Mouse (Mus musculus) thymus, postnatal 4 days (tissue): ENCODE measurements at regions not wholly inside any gene's neighbourhood (a gene's known extent, or its start where the extent isn't known, plus 50 kb on each side); places are given as distances from the start of the nearest gene placed in this dataset.

Experiments
- DNase-seq: peaks from one replicate; pipeline ENCODE4 v3.0.0; 2021

DNA sequence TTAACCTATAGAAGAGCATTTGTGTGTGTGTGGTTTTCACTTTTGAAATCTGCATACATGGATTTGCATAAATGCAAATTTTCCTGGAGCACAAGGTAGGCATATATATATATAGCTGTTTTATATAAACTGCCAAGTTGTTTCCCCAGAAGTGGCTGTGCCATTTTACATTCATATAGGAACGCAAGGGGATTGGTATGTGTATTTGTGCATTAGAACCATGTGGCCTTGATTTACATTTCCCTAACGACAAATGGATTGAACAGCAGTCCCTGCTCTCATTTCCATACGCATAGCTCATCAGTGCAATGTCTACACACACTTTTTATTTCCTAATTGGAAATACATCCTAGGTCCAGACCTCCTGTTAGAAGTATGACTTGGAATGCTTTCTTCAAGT is 1069.9 kb downstream of the Synb start:
- no peak for DNase-seq

DNA sequence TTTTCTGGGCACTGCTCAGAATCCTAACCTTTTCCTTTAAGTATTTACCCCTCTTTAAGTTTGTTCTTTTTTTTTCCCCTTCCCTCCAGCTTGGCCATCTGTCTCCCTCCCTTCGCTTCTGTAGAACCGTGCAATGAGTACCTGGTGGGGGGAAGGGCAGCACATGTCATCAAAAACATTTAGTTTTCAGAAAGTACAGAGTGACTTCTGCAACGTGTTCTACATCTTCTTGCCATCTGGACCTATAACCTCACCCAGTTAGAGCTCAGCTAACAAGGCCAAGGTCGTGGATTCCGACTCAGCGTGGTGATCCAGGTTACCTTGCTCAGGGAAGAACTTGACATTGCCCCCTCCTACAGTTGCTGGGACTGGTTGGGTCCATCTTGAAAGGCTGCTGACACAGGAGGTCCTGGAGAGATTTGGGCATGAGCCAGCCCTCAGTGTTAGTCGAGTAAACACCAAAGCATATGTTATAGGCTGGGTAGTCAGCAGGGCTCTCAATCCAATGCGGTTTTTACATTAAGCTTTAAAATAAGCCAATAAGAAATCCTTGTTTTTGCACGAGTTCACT is 1075.0 kb downstream of the Synb start:
- DNase-seq: no peak

GRCm38 (mm10) chr14:68218471-68218870 is 1075.6 kb downstream of the Synb start:
- no peak for DNase-seq

GRCm38 (mm10) chr14:68217986-68218385 is 1076.1 kb downstream of the Synb start:
- DNase-seq: no peak

GRCm38 (mm10) chr14:68213879-68214278 is 1080.2 kb downstream of the Synb start:
- DNase-seq: no peak

DNA sequence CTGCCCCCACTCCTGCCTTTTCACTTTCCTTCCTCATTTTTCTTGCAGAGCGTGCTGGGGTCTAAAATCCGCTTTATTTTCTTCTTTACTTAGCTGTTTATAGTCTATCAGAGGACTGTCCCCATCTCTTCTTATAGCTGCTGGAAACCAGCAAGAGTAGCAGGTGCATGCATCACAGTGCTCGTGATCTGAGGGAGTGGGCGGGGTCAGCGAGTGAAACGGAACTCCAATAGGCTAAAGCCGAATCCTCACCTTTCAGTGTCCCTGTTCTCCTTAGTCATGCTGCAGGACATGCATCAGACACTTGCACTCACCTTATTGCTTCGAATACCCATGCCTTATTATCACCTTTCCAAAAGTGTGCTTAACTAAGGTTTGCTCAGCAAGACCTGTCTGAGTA is 1095.3 kb downstream of the Synb start:
- peak; percentile 4 for DNase-seq

DNA sequence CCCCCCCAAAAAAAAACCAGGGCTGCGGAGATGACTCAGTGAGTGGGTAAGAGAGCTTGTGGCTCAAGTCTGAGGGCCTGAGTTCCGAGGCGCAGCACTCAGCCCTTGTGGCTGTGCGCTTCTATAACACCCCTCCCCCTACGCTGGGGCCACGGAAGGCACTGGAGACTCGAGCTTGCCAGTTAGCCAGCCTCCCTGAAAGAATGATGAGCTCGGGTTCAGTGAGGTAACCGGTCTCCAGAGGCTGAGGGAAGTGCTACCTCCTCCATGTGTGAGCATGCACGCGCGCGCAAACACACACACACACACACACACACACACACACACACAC is 1096.7 kb downstream of the Synb start:
- peak; percentile 3 for DNase-seq

DNA sequence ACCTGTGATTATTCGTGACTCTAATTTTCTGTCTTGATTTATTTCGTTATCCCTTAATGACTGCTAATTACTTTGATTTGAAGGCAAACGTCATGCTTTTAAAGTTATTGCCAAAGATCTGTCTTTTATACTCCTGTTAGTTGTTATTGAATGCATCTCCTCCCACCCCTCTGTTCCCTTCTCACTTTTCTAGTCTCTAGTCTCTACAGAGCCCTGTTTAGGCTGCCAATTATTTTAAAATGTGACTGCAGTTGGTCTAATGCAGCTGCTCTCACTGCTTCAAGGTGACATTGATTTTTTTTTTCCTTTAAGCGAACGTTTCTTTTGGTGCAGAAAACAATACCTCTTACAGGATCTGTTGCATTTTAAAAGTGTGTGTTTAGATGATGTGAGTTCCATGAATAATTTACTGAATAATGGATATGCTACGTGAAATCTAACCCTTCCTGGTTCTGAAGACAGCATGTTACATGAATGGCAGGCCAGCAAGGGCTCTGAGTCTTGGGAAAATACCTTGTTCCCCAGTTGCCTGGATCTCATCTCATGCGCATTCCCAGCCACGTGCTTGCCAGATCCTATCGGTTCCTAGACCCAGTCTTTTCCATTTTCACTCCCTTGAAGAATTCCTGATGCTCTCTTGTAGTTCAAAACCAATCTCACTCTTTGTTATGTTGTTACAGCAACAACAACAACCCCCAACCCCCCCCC is 1097.2 kb downstream of the Synb start:
- no peak for DNase-seq

DNA sequence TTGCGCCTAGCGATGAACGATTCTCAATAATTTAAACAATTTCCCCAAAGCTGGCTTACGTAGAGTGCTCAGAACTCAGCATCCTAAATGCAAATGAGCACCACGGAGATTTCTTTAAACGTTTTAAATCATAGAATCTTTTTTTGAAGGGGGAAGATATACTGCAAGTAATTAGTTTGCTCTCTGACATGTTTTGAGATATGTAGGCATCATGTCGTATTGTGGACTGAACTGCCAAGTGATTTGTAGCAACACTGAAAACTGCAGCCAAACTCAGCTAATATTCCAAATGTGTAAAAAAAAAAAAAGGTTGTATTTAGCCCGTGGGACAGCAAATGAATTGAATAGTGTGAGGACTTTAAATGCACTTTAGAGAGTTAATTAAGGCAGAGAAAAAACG is 1097.9 kb downstream of the Synb start:
- no peak for DNase-seq

- no peak for DNase-seq
Measured at GRCm38 (mm10) chr14:68189876-68190275, 1104.2 kb downstream of the Synb start.

DNA sequence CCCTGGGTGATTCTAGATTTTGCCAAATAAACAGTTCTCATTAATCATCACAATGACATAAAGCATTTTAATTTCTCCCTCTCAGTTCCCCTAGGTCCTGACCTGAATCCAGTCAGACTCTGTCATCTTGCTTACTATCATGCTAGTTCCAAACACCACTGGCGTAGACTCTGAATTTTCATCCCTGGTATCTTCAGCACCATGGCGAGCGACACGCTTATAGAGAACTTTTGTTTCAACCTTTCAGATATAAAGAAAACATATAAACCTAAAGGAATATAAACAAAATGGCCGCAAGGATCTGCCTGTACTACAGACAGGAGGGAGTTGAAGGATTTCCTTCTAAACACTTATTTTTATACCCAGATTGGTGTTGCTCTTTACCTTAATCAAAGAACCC is 1105.8 kb downstream of the Synb start:
- DNase-seq: no peak

GRCm38 (mm10) chr14:68182606-68183005 is 1111.5 kb downstream of the Synb start:
- no peak for DNase-seq

DNA sequence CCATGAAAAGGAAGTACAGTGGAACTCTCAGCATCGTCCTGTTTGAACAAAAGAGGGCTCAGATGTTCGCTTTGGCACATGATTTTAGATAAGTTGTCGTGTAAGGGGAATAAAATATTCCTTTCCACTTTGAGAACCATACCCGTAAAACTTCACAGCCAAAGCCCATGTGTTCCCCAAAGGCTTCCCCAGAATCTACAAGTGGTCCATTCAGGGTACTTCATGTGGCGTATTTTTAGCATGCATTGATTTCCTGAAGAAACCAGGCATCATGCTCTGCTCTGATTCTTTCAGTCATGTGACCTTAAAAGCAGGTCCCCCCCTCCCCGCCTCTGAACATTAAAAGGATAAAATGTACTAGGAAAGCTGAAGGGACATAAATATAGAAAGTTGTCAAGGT is 1112.9 kb downstream of the Synb start:
- no peak for DNase-seq
